8 mouse cellular contexts compared by ENCODE assay signal in genomic region chr11:50768995-50769749, GRCm38 (mm10). TPM values are rescaled to one million over a fixed set of nuclear protein-coding genes. Genes with fewer than 3 reads are reported as not detected.
DNase-seq lines count a peak whose midpoint lies in the region; ATAC-seq and TF ChIP-seq lines count a peak whose summit lies in the region.

No protein-coding gene starts in this region.

- H3K27me3 ChIP-seq in ES-Bruce4 (ENCODE audit: control insufficient read depth, insufficient read depth, low read length, poor library complexity, severe bottlenecking) = no peaks in the 10 kb centered on the region
- H3K27me3 ChIP-seq in forebrain, embryonic 15.5 days = no peaks in the 10 kb centered on the region
- no peaks in the 10 kb centered on the region for H3K27me3 ChIP-seq in neural tube, embryonic 15.5 days (replicated peaks)

- TF ChIP-seq CTCF in ES-Bruce4 (IDR thresholded peaks at IDR 0.05; ENCODE audit: low read depth, low read length) = peak; percentile 88

- WGBS in forebrain, embryonic 15.5 days = 7% methylated on average over 14 of the region's 14 CpGs
- 11% methylated on average over 14 of the region's 14 CpGs for WGBS in neural tube, embryonic 15.5 days

- no peaks in the 10 kb centered on the region for H3K9me3 ChIP-seq in ES-Bruce4 (replicated peaks; ENCODE audit: control insufficient read depth, insufficient read depth, low read length, poor library complexity, severe bottlenecking)
- no peaks in the 10 kb centered on the region for H3K9me3 ChIP-seq in forebrain, embryonic 15.5 days
- H3K9me3 ChIP-seq in neural tube, embryonic 15.5 days (replicated peaks) = no peaks in the 10 kb centered on the region

- no peaks in the 10 kb centered on the region for H3K36me3 ChIP-seq in ES-Bruce4 (ENCODE audit: control insufficient read depth, insufficient read depth, low read length, poor library complexity, severe bottlenecking)
- H3K36me3 ChIP-seq in forebrain, embryonic 15.5 days = no peaks in the 10 kb centered on the region
- no peaks in the 10 kb centered on the region for H3K36me3 ChIP-seq in neural tube, embryonic 15.5 days

- H3K27ac ChIP-seq in ES-Bruce4 (ENCODE audit: insufficient read depth, low read length) = no peak overlapping the region
- H3K27ac ChIP-seq in forebrain, embryonic 15.5 days (replicated peaks) = no peak overlapping the region
- peak overlapping the region; percentile 65 for H3K27ac ChIP-seq in neural tube, embryonic 15.5 days (replicated peaks)

- TF ChIP-seq POLR2A in ES-Bruce4 (IDR thresholded peaks at IDR 0.05; ENCODE audit: insufficient read depth, low read length) = no peak

- TF ChIP-seq EP300 in ES-Bruce4 (IDR thresholded peaks at IDR 0.05; ENCODE audit: insufficient read depth, low read depth, low read length) = no peak

- no peak overlapping the region for H3K4me3 ChIP-seq in ES-Bruce4 (ENCODE audit: low read depth, low read length)
- H3K4me3 ChIP-seq in forebrain, embryonic 15.5 days = peak overlapping the region; percentile 26
- H3K4me3 ChIP-seq in neural tube, embryonic 15.5 days (replicated peaks) = peak overlapping the region; percentile 31

- ATAC-seq in forebrain, embryonic 15.5 days (replicated peaks) = peak; percentile 87
- ATAC-seq in neural tube, embryonic 15.5 days (ENCODE audit: low FRiP score) = peak; percentile 91

- DNase-seq in c-Kit-positive CD71-positive TER-119-positive erythroid progenitor cells, embryonic 14.5 days (ENCODE audit: low spot score) = peak; percentile 53
- peak; percentile 69 for DNase-seq in heart, postnatal 25 days (ENCODE audit: low spot score)
- DNase-seq in layer of hippocampus, adult 18-20 months (ENCODE audit: low spot score in 2 of 2) = peak; percentile 78 to 94
- DNase-seq in lung, adult 18-20 months = peak; percentile 81 to 84
- DNase-seq in testis, postnatal 10 days (ENCODE audit: low spot score) = peak; percentile 95

- H3K9ac ChIP-seq in ES-Bruce4 (ENCODE audit: low read depth, poor library complexity, severe bottlenecking) = no peak overlapping the region
- no peak overlapping the region; the same call in 1 of the 2 replicates for H3K9ac ChIP-seq in forebrain, embryonic 15.5 days (replicated peaks)
- H3K9ac ChIP-seq in neural tube, embryonic 15.5 days (replicated peaks) = peak overlapping the region; percentile 20; the same call in 1 of the 2 replicates

- H3K4me2 ChIP-seq in forebrain, embryonic 15.5 days (replicated peaks) = peak overlapping the region; percentile 45
- peak overlapping the region; percentile 63 for H3K4me2 ChIP-seq in neural tube, embryonic 15.5 days

- H3K4me1 ChIP-seq in ES-Bruce4 (ENCODE audit: control insufficient read depth, insufficient read depth, low read length) = no peaks in the 10 kb centered on the region
- H3K4me1 ChIP-seq in forebrain, embryonic 15.5 days = peaks cover 4% of the 10 kb centered on the region; the same call in 1 of the 2 replicates
- H3K4me1 ChIP-seq in neural tube, embryonic 15.5 days = peaks cover 5% of the 10 kb centered on the region

- intact Hi-C loops in heart, postnatal 25 days (cut with DNase I) = loop anchor here (1.0 to 5.0 kb wide), 5 partner anchors 96 to 326 kb away; partner anchors contain the start of gene Adamts2

RNA-seq across cellular contexts. Expression of gene Zfp354c, which starts 58.4 kb away (rescaled TPM):
- polyA plus RNA-seq in ES-Bruce4 (2011; ENCODE audit: insufficient read depth, insufficient read length, low read depth, missing spikeins) = 13.7 and 13.8 TPM in 2 replicates
- 62.6 and 65.0 TPM in 2 replicates for polyA plus RNA-seq in forebrain, embryonic 15.5 days (2015; fragmentation: Nextera tagmentation; extraction: Ambion mirVana)
- total RNA-seq in heart, postnatal 25 days (2021) = 1 to 10 TPM; 3.4 to 4.6 TPM
- 10 to 100 TPM; 41.7 to 45.2 TPM for total RNA-seq in layer of hippocampus, adult 18-20 months (2021)
- polyA plus RNA-seq in neural tube, embryonic 15.5 days (2015; fragmentation: Nextera tagmentation; extraction: Ambion mirVana) = 45.0 and 52.3 TPM in 2 replicates
